Mouse (Mus musculus) heart, adult 2 months (tissue): Measurements from ENCODE around the gene Tasp1. TPM values are rescaled to one million over a fixed set of nuclear protein-coding genes. Genes with fewer than 3 reads are reported as not detected.

ENCODE experiments used
- DNase-seq, 2 experiments: peaks; one replicate each; pipeline ENCODE4 v3.0.0; 2021
- H3K27ac ChIP-seq: fragments of 200-600 bp; 2 replicates; pipeline ENCODE4 v1.8.1; 2022
- H3K27me3 ChIP-seq: fragments of 200-500 bp; 2 replicates; pipeline ENCODE4 v1.6.1; 2012; ENCODE audit warnings: mild to moderate bottlenecking, low read length, inconsistent platforms, mixed read lengths; ENCODE audit not compliant: control insufficient read depth, insufficient read depth
- H3K36me3 ChIP-seq: fragments of 200-500 bp; 2 replicates; pipeline ENCODE4 v1.6.1; 2012; ENCODE audit warnings: low read length, inconsistent platforms; ENCODE audit not compliant: control insufficient read depth, insufficient read depth
- H3K4me1 ChIP-seq: fragments of 200-500 bp; 2 replicates; pipeline ENCODE4 v1.6.1; 2011; ENCODE audit warnings: low read length; ENCODE audit not compliant: control insufficient read depth, insufficient read depth
- H3K4me3 ChIP-seq: fragments of 200-600 bp; 2 replicates; pipeline ENCODE4 v1.8.1; 2022
- H3K79me2 ChIP-seq: fragments of 200-500 bp; replicated peaks from 2 replicates; pipeline ENCODE4 v1.6.1; 2012; ENCODE audit warnings: mild to moderate bottlenecking, inconsistent platforms, low read length, moderate library complexity, mixed read lengths; ENCODE audit not compliant: control insufficient read depth, insufficient read depth
- H3K9ac ChIP-seq: fragments of 200-500 bp; 2 replicates; pipeline ENCODE4 v1.6.1; 2012; ENCODE audit warnings: low read depth, mild to moderate bottlenecking, control low read depth, inconsistent platforms, low read length, mixed read lengths
- CTCF ChIP-seq: fragments of 200-600 bp; IDR thresholded peaks from 2 replicates; pipeline ENCODE4 v1.8.1; 2022; ENCODE audit warnings: antibody characterized with exemption, mild to moderate bottlenecking, moderate library complexity
- EP300 ChIP-seq: fragments of 200-500 bp; IDR thresholded peaks from 2 replicates; pipeline ENCODE4 v1.6.1; 2011; ENCODE audit warnings: low read depth, low read length, control low read depth; ENCODE audit not compliant: insufficient read depth
- POLR2A ChIP-seq: fragments of 200-500 bp; IDR thresholded peaks from 2 replicates; pipeline ENCODE4 v1.6.1; 2011; ENCODE audit warnings: mild to moderate bottlenecking, low read depth, low read length, control low read depth; ENCODE audit not compliant: insufficient read depth
- WGBS: fragments of 180-500 bp; shearing (Covaris S2); methylation state at CpG from one replicate; pipeline ENCODE4 v1.1.7; 2018; 5-methylcytosine and 5-hydroxymethylcytosine counted together
- intact Hi-C: fragments of 180-260 bp; cut with DNase I; formaldehyde crosslinking; loops from one replicate; pipeline ENCODE4 v1.15.1; 2025
- polyA plus RNA-seq: library from polyadenylated mRNA; depleted of rRNA; stranded (reverse); fragments of >200 nt; gene quantifications from 2 replicates; pipeline ENCODE4 v1.2.3, GENCODE M21; 2012; rRNA removed
- total RNA-seq, 2 experiments: library from RNA; stranded (reverse); gene quantifications; 2 replicates each; pipeline ENCODE4 v1.2.3; 2021

Gene Tasp1
- total and polyA plus RNA-seq, 3 experiments = 2.9 to 7.6 (median 6.6) TPM

DNA sequence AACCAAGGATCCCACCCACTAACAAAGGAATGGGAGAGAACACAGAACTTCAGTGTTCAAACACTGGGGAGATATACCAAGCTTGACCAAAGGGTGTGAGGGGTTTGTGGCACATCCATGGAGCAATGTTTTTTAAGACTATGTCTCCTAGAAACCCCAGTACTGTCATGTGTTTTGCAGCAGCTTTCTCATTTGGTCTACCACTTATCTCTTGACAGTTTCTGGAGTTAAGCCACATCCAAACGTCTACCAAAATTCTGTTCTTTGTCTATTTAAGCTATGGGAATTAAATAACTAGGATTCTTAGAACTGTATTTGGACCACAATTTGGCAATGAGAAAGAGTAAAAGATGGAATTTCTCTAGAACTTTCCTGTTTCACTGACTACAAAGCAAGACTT lies 282.1 kb downstream of the Tasp1 start:
- intact Hi-C loops = no loop called here
- TF ChIP-seq CTCF (no peak), EP300 (no peak), POLR2A (no peak)
- no peaks in the 10 kb centered on the region for H3K36me3 ChIP-seq
- no peaks in the 10 kb centered on the region for H3K79me2 ChIP-seq
- no peaks in the 10 kb centered on the region for H3K4me1 ChIP-seq
- H3K9ac ChIP-seq = no peak overlapping the region
- DNase-seq = no peak
- 40% methylated on average over 1 of the region's 1 CpGs for WGBS
- no peak overlapping the region for H3K27ac ChIP-seq
- H3K4me3 ChIP-seq = no peak overlapping the region
- H3K27me3 ChIP-seq = no peaks in the 10 kb centered on the region

Other genes starting within 250 kb of the Tasp1 start
- not detected for gene Gm17374, start 85.2 kb upstream of the Tasp1 start, total RNA-seq
- not detected in 2 replicates for gene Gm17374, start 85.2 kb upstream of the Tasp1 start, polyA plus RNA-seq
- 10 to 100 TPM; 12.2 TPM for gene Esf1, start 103.8 kb upstream of the Tasp1 start, total RNA-seq
- gene Esf1, start 103.8 kb upstream of the Tasp1 start, polyA plus RNA-seq = 1.1 and 2.2 TPM in 2 replicates
- gene Ndufaf5, start 103.8 kb upstream of the Tasp1 start, total RNA-seq = 10 to 100 TPM; 29.7 to 35.3 TPM
- 10.5 and 15.2 TPM in 2 replicates for gene Ndufaf5, start 103.8 kb upstream of the Tasp1 start, polyA plus RNA-seq